Mouse (Mus musculus): ENCODE results near the gene Tmem95.
A peak's percentile ranks its signal among the peaks of the same experiment; 100 is the strongest.

Gene Tmem95

GRCm38 (mm10) chr11:69848021-69848420 is 29.8 kb downstream of the Tmem95 start:
- DNase-seq (ENCODE audit: low read depth, low spot score), result no peak

GRCm38 (mm10) chr11:69846738-69847688 is 30.8 kb downstream of the Tmem95 start:
- no peak for DNase-seq (ENCODE audit: low read depth, low spot score)

- DNase-seq (ENCODE audit: low read depth, low spot score), result peak; percentile 83
Measured at GRCm38 (mm10) chr11:69846198-69846680, 31.6 kb downstream of the Tmem95 start, which contains the start of gene Plscr3. TSS of gene Plscr3 (plus strand) at chr11:69846376.

- no peak for DNase-seq (ENCODE audit: low read depth, low spot score)
Measured at GRCm38 (mm10) chr11:69838714-69839104, 39.1 kb downstream of the Tmem95 start.

- DNase-seq (ENCODE audit: low read depth, low spot score), result peak; percentile 99
Measured at GRCm38 (mm10) chr11:69837952-69838713, 39.7 kb downstream of the Tmem95 start, which contains the start of gene Tmem256. TSS of gene Tmem256 (plus strand) at chr11:69838514.

GRCm38 (mm10) chr11:69837604-69837951 is 40.2 kb downstream of the Tmem95 start, which contains the start of gene Nlgn2:
TSS of gene Nlgn2 (minus strand) at chr11:69837784.
- DNase-seq (ENCODE audit: low read depth, low spot score), result no peak

- DNase-seq (ENCODE audit: low read depth, low spot score), result no peak
Measured at GRCm38 (mm10) chr11:69836703-69837576, 40.9 kb downstream of the Tmem95 start.

- no peak for DNase-seq (ENCODE audit: low read depth, low spot score)
Measured at GRCm38 (mm10) chr11:69835966-69836335, 41.9 kb downstream of the Tmem95 start.

GRCm38 (mm10) chr11:69835326-69835965 is 42.4 kb downstream of the Tmem95 start:
- no peak for DNase-seq (ENCODE audit: low read depth, low spot score)

GRCm38 (mm10) chr11:69834001-69834549 is 43.7 kb downstream of the Tmem95 start:
- DNase-seq (ENCODE audit: low read depth, low spot score), result no peak

GRCm38 (mm10) chr11:69833554-69833953 is 44.3 kb downstream of the Tmem95 start:
- no peak for DNase-seq (ENCODE audit: low read depth, low spot score)

- DNase-seq (ENCODE audit: low read depth, low spot score), result no peak
Measured at GRCm38 (mm10) chr11:69828832-69829231, 49.0 kb downstream of the Tmem95 start.

Data from brain, embryonic 18.5 days (tissue).